Mouse (Mus musculus) kidney, adult 2 months (tissue): ENCODE measurements around the gene Dse. TPM values are rescaled to one million over a fixed set of nuclear protein-coding genes. Genes with fewer than 3 reads are reported as not detected.

Source experiments
- DNase-seq: peaks from one replicate; pipeline ENCODE4 v3.0.0; 2021
- H3K27ac ChIP-seq: fragments of 200-500 bp; 2 replicates; pipeline ENCODE4 v1.5.1; 2012; ENCODE audit warnings: low read depth, low read length, control low read depth, inconsistent platforms; ENCODE audit not compliant: insufficient read depth
- H3K27me3 ChIP-seq: fragments of 200-500 bp; replicated peaks from 2 replicates; pipeline ENCODE4 v1.6.1; 2012; ENCODE audit warnings: mild to moderate bottlenecking, moderate library complexity, low read length, inconsistent platforms; ENCODE audit not compliant: control insufficient read depth, insufficient read depth
- H3K36me3 ChIP-seq: fragments of 200-500 bp; 2 replicates; pipeline ENCODE4 v1.6.1; 2012; ENCODE audit warnings: mild to moderate bottlenecking, moderate library complexity, low read length, inconsistent platforms; ENCODE audit not compliant: control insufficient read depth, insufficient read depth
- H3K4me1 ChIP-seq: fragments of 200-500 bp; 2 replicates; pipeline ENCODE4 v1.6.1; 2011; ENCODE audit warnings: low read length; ENCODE audit not compliant: control insufficient read depth, insufficient read depth
- H3K4me3 ChIP-seq: fragments of 200-500 bp; 2 replicates; pipeline ENCODE4 v1.5.1; 2011; ENCODE audit warnings: mild to moderate bottlenecking, low read depth, low read length, control low read depth; ENCODE audit not compliant: insufficient read depth
- CTCF ChIP-seq: fragments of 200-500 bp; conservative IDR thresholded peaks from 2 replicates; pipeline ENCODE4 v1.5.1; 2011; ENCODE audit warnings: low read depth, mild to moderate bottlenecking, control low read depth, low read length, moderate library complexity, mixed read lengths; ENCODE audit not compliant: insufficient read depth, insufficient read length
- POLR2A ChIP-seq: fragments of 200-500 bp; IDR thresholded peaks from one replicate; pipeline ENCODE4 v1.6.1; 2011; ENCODE audit warnings: low read depth, low read length, control low read depth
- WGBS: fragments of 180-500 bp; shearing (Covaris S2); methylation state at CpG from one replicate; pipeline ENCODE4 v1.1.7; 2018; 5-methylcytosine and 5-hydroxymethylcytosine counted together
- polyA plus RNA-seq: library from polyadenylated mRNA; depleted of rRNA; stranded (reverse); fragments of >200 nt; gene quantifications from 2 replicates; pipeline ENCODE4 v1.2.3, GENCODE M21; 2012

Dse gene
- polyA plus RNA-seq, 1 experiment = 8.6 TPM

DNA sequence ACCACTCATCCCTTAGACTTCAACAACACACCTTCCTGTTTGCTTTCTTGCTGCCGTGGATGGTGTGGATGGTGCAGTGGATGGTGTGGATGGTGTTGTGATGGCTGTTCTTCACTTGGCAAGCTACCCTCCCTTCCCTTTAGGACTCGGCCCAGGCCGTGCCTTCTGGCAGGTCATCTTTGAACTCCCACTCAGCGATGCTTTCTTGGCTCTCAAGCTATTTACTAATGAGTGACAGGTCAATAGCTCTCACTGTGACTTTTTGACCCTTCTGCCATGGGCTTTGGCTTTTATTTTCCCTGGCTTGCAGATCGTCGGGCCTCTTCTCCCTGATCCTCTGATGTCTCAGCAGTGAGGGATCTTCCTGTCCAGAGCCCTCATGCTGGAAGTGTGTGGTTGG, 71.1 kb downstream of the Dse start:
- 15% methylated on average over 6 of the region's 6 CpGs for WGBS
- H3K36me3 ChIP-seq = no peaks in the 10 kb centered on the region
- no peaks in the 10 kb centered on the region for H3K27me3 ChIP-seq
- H3K4me1 ChIP-seq = no peaks in the 10 kb centered on the region
- TF ChIP-seq CTCF (no peak), POLR2A (no peak)
- no peak overlapping the region for H3K4me3 ChIP-seq
- no peak for DNase-seq
- H3K27ac ChIP-seq = no peak overlapping the region

DNA sequence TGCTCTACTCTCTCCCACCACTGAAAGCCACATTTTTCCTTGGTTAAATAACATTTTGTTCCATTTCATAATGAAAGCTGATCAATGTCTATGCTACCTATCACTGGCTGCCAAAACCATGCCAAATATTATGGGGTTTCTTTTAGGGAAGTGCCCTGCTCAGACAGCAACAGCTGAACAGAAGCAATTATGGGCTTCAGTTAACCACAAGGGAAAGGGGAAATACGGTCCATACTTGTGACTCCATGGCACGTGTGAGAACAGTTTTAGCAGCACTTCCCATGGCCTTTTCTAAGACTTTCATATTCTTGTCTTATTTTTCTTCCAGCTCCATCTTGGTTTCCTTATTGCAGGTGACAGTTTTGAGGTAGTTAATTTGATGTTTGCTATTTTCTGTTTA, 76.2 kb downstream of the Dse start:
- H3K4me1 ChIP-seq = no peaks in the 10 kb centered on the region
- no peak overlapping the region for H3K27ac ChIP-seq
- H3K27me3 ChIP-seq = no peaks in the 10 kb centered on the region
- no peaks in the 10 kb centered on the region for H3K36me3 ChIP-seq
- H3K4me3 ChIP-seq = no peak overlapping the region
- WGBS = 82% methylated on average over 2 of the region's 2 CpGs
- TF ChIP-seq POLR2A = no peak
- no peak for TF ChIP-seq CTCF
- DNase-seq = no peak

DNA sequence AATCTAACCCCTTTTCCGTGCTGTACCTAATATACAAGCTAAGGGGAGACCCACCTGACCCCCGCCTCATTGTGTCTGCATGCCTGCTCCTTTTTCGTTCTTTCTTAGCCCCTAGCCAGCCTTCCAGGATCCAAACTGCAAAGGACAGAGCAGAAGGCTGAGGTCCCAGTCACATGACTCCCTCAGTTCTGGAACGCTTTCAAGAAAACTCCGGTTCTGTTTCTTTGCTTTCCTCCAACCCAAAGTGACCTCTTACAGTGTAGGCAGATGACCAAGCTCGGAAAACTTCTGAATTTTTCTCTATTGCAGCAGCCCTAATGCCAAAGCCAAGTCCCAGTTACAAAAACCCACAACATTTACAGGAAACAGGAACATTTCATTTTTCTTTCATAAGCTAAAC, 79.1 kb downstream of the Dse start:
- Histone ChIP-seq H3K36me3 (no peaks in the 10 kb centered on the region), H3K27me3 (no peaks in the 10 kb centered on the region), H3K4me3 (no peak overlapping the region), H3K4me1 (no peaks in the 10 kb centered on the region), H3K27ac (no peak overlapping the region)
- DNase-seq = peak; percentile 61
- TF ChIP-seq POLR2A (no peak), CTCF (no peak)
- 48% methylated on average over 6 of the region's 6 CpGs for WGBS

DNA sequence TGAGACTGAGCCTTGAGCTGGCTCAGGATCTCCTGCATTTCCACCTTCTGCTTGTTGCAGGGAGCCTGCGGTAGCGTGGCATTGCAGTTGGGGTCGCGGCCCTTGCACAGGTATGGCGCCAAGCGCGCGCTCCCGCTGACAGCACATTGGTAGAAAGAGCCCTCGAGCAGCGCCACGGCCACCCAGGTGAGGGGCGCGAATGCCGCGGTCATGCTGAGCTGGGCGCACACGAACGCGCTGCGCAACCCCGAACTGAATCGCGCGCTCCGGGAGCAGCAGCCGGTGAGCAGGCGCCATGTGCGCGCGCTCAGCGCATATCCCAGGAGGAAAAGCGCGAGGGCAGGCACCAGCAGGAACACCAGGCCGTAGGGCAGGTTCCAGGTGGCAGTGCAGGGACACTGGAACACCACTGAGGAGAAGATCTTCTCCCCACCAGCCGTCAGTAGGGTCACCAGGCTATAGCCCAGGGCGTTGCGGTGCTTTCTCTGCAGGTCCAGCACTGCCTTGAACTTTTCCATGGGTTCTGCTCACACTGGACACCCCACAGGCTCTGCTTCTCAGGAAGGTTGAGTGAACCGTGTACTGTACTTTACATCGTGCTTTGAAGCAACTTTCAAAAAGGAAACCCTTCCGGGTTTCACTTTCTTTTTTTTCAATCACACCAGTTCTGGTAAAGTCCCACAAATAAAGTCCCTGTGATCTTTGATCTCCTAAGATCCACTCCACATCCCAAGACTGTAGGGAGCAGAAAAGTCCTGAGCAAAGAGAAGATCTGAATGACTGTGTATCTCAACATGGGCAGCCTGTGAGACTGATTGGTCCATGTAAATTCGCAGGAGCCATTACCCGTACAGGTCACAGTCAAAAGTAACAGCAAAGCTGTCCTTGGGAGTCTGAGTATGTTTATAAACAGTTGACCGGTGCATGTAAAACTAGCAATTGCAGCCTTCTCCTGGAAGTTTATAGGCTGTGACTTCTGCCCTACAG, 79.8 kb downstream of the Dse start, which contains the start of gene Calhm6:
Calhm6 (minus strand) TSS at position 593 of the 987 bp plus-strand sequence.
- TF ChIP-seq POLR2A (no peak), CTCF (no peak)
- Histone ChIP-seq H3K4me1 (no peaks in the 10 kb centered on the region), H3K27ac (no peak within 1 kb of the TSS), H3K27me3 (no peaks in the 10 kb centered on the region), H3K36me3 (no peaks in the 10 kb centered on the region), H3K4me3 (peak within 1 kb of the TSS; percentile 41)
- peak; percentile 20 for DNase-seq
- 12% methylated on average over 44 of the region's 44 CpGs for WGBS

DNA sequence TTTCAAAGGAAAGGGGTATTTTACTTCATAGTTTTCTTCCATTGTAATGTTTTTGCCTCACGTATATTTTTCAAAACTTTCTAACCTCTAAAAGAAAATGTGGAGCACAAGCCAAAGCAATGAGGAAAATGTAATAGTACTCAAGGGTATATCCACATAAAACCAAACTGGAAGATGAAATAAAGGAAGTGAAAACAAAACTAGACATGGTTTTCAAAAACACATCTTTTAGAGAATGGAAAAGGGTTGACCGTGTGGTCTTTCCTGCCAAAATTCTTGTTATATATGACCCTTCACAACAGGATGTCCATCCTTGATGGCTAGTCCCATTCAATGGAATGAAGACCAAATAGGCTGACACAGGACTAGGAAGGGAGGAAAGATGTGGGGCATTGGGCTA, 89.1 kb downstream of the Dse start:
- Histone ChIP-seq H3K27ac (no peak overlapping the region), H3K4me3 (no peak overlapping the region), H3K36me3 (no peaks in the 10 kb centered on the region), H3K4me1 (no peaks in the 10 kb centered on the region), H3K27me3 (no peaks in the 10 kb centered on the region)
- WGBS = 80% methylated on average over 2 of the region's 2 CpGs
- no peak for DNase-seq
- TF ChIP-seq POLR2A (no peak), CTCF (no peak)

DNA sequence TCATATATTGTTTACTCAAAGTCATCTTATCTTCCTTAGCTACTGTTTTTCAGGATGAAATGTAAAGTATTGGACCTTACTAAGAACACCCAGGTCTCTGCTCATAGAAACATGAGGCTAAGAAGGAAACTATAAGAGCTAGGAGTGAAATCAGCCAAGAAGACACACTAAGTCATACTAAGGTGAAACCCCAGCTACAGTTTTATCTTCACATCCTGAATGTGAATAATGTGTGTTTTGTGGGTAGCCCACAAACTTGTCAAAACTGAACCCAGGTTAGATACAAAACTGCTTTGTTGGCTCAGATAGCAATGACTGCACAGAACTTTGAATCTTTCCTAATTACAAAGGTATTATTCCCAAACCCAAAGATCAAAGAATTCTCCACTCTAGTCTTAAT, 89.7 kb downstream of the Dse start:
- Histone ChIP-seq H3K27me3 (no peaks in the 10 kb centered on the region), H3K36me3 (no peaks in the 10 kb centered on the region), H3K4me3 (no peak overlapping the region), H3K27ac (no peak overlapping the region), H3K4me1 (no peaks in the 10 kb centered on the region)
- TF ChIP-seq CTCF (no peak), POLR2A (no peak)
- no peak for DNase-seq

DNA sequence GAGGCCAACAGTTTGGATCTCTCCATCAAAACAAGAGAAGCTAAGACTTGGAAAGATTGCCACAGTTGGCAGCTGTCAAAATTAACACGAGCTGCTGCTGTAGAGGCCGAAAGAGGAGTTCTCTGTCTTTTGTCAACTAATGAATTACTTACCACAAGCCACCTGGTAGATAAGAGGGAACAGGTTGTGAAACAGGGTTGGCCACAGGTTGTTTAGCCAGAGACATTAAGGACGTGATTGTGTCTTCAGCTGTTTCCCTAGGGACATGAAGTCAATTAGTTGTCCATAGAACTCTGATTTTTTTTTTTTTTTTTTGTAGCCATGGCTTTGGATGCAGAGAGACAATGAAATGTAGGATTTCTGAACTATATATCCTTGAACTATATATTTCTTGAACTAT, 90.4 kb downstream of the Dse start:
- Histone ChIP-seq H3K36me3 (no peaks in the 10 kb centered on the region), H3K4me1 (no peaks in the 10 kb centered on the region), H3K4me3 (no peak overlapping the region), H3K27me3 (no peaks in the 10 kb centered on the region), H3K27ac (no peak overlapping the region)
- TF ChIP-seq CTCF (no peak), POLR2A (no peak)
- no peak for DNase-seq
- WGBS = 60% methylated on average over 3 of the region's 3 CpGs
